Mouse (Mus musculus) layer of hippocampus, adult 8-10 months (tissue): ENCODE data around the gene Mcts2. TPM values are rescaled to one million over a fixed set of nuclear protein-coding genes. Genes with fewer than 3 reads are reported as not detected.

Experiments used
- DNase-seq, 2 experiments: peaks; one replicate each; pipeline ENCODE4 v3.0.0; 2022; ENCODE audit warnings: low spot score in 2 of 2
- total RNA-seq, 4 experiments: library from RNA; stranded (reverse); gene quantifications; 2 replicates each; pipeline ENCODE4 v1.2.4; 2022

Gene Mcts2
- total RNA-seq, 4 experiments from 2014 or later: 17.7 to 21.8 (median 19.0) TPM

- DNase-seq: no peak
These were observed 436 bp upstream of the Mcts2 start for GRCm38 (mm10) chr2:152686399-152686798.

- DNase-seq: no peak
These were observed 4.9 kb downstream of the Mcts2 start for GRCm38 (mm10) chr2:152691564-152692217.

GRCm38 (mm10) chr2:152693233-152693632 lies 6.4 kb downstream of the Mcts2 start:
- DNase-seq: peak in 1 of 2 experiments; percentile 63

- DNase-seq: no peak
These were observed 6.9 kb downstream of the Mcts2 start for GRCm38 (mm10) chr2:152693735-152694134.

GRCm38 (mm10) chr2:152694708-152695107 lies 7.9 kb downstream of the Mcts2 start:
- DNase-seq: no peak

GRCm38 (mm10) chr2:152696016-152696415 lies 9.2 kb downstream of the Mcts2 start:
- no peak for DNase-seq

- peak; percentile 79 to 93 for DNase-seq
These were observed 9.8 kb downstream of the Mcts2 start for GRCm38 (mm10) chr2:152696476-152697164.

GRCm38 (mm10) chr2:152700138-152700537 lies 13.3 kb downstream of the Mcts2 start:
- no peak for DNase-seq

- no peak for DNase-seq
These were observed 13.9 kb downstream of the Mcts2 start for GRCm38 (mm10) chr2:152700725-152701124.

- DNase-seq: no peak
These were observed 16.9 kb downstream of the Mcts2 start for GRCm38 (mm10) chr2:152703596-152704255.

GRCm38 (mm10) chr2:152704256-152704605 lies 17.4 kb downstream of the Mcts2 start:
- no peak for DNase-seq

- no peak for DNase-seq
These were observed 18.1 kb downstream of the Mcts2 start for GRCm38 (mm10) chr2:152704811-152705370.

GRCm38 (mm10) chr2:152705993-152706571 lies 19.2 kb downstream of the Mcts2 start:
- peak; percentile 49 to 59 for DNase-seq

- DNase-seq: no peak
These were observed 20.4 kb downstream of the Mcts2 start for GRCm38 (mm10) chr2:152707186-152707585.

GRCm38 (mm10) chr2:152707627-152708026 lies 20.8 kb downstream of the Mcts2 start:
- peak; percentile 66 to 67 for DNase-seq

- no peak for DNase-seq
These were observed 22.2 kb downstream of the Mcts2 start for GRCm38 (mm10) chr2:152709066-152709465.

- no peak for DNase-seq
These were observed 29.5 kb downstream of the Mcts2 start for GRCm38 (mm10) chr2:152716241-152716772.

GRCm38 (mm10) chr2:152717652-152718051 lies 30.8 kb downstream of the Mcts2 start:
- no peak for DNase-seq

GRCm38 (mm10) chr2:152718076-152718475 lies 31.2 kb downstream of the Mcts2 start:
- no peak for DNase-seq

GRCm38 (mm10) chr2:152723651-152724331 lies 37.0 kb downstream of the Mcts2 start:
- DNase-seq: no peak

- DNase-seq: no peak
These were observed 37.5 kb downstream of the Mcts2 start for GRCm38 (mm10) chr2:152724332-152724723.
